Mouse (Mus musculus) ovary, postnatal 14 days (tissue): ENCODE data around the gene Dock8.

Experiments
- DNase-seq: peaks from one replicate; pipeline ENCODE4 v3.0.0; 2022; ENCODE audit warnings: low spot score

The Dock8 gene

DNA sequence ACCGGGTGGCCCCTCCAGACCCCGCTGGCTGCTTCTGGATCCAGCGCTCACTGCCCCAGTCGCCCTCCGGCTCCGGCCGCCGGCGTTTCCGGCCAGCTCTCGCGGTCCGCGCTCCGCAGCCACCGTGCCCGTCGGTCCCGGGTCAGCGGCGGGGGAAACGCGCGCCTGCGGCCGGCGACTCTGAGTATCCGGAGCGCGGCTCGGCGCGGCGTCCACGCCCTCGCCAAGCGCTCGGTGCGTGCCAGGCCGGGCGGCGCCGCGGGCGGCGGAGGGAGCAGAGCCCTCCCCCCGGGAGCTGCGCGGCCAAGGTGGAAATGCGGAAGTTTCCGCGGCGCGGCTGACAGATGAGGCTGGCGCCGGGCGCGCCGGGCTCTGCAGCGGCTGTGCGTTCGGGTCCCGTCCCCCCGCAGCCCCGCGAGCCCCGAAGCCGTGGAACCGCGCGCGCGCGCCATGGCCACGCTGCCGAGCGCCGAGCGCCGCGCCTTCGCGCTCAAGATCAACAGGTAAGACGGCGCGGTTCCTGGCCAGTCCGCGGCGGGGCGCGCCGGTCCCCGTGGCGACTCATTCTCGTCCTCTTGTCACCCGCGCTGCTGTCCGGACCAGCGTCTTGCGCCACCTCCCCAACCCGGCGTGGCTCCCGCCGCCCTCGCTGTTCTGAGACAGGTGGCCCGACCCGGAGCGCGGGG is at the start of gene Dock8:
Gene Dock8 (plus strand): TSS at position 334 of the 686 bp plus-strand sequence.
- peak; percentile 31 for DNase-seq

DNA sequence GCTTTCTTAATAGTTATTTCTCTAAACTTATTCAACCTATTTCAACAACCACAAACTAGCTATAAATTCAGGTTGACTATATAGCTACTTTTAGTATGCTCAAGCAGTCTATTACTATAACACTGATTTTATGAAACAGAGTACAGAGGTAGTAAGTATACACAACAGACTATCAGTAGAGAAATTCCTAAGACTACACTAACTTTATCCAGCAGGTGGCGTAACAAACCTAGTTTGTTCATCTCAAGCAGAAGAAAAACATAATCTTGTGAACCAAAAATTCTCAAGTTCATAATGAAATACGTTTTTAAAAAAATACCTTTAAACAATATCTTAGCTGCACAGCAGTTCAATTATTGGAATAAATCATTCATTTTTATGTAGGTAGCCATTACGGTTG is 40.8 kb upstream of the Dock8 start:
- no peak for DNase-seq

DNA sequence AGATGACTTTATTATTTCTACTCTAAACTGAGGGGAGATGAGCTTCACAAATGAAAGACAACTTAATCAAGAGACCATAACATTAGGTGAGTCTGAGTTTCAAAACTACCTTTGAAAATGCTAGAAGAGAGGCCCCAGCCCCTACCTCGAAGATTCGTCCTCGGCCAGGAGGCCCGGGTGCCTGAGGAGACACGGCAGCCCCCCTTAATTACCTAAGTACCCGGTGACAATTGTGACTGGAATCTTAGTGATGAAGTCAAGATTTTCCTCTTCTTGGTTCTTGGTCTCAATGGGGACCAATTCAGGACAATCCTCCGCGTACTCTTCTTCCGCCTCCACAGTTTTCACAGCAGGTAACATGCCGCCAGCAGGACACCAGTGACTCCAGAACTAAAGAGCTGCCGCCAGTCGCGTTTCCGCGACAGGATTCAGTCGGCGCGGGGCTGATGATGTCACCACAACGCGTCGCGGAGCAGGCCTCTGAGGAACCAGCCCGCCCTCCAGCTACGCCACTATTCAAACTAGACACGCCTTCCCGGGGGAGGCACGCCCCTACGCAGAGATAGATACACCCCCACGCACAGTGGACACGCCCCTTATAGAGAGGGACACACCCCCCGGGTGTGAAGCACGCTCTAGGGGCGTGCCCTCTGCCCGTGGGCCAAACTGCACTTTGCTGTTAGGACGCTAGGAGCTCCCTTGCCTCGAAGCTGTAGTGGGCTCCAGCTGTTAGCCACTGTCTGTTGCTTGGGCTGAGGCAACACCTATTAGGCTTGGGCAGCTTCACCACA is 38.0 kb upstream of the Dock8 start, which contains the start of gene Cbwd1:
Gene Cbwd1 (minus strand): TSS at position 439 of the 791 bp plus-strand sequence.
- DNase-seq: peak; percentile 96

DNA sequence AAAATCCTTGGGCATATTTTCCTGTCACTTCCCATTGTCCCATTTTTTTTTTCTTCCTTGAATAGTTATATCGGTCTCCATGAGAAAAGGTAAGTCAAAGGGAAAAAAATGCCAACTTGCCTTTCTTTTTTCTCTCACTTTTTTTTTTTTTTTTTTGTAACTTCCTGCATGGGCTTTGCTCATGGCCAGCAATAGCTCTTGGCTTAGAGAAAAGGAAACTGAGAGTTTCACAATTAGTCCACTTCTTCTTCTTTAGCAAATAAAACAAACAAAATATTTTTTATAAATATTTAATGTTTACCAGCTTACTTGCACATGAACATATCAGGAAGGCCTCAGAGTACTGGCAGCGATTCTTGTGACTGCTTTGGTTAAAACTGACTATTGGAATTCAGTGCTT is 33.1 kb upstream of the Dock8 start:
- no peak for DNase-seq

DNA sequence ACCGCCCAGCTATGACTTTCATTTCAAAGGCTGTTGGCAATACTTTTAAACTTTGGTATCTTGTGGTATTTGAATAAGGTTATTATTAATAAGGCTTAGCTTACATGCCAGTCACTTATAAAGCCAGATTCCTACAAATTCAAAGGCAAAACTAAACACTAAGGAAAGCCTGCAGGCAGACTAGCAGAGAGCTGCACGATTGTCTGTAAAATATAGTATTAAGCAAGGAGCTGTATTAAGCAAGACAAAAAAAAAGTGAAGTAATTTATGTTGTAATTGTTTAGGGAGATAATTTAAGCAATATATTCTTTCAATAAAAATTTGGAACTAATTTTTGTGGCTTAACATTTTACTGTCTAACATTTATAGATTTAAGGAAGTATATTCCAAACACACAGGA is 32.4 kb upstream of the Dock8 start:
- DNase-seq: no peak

DNA sequence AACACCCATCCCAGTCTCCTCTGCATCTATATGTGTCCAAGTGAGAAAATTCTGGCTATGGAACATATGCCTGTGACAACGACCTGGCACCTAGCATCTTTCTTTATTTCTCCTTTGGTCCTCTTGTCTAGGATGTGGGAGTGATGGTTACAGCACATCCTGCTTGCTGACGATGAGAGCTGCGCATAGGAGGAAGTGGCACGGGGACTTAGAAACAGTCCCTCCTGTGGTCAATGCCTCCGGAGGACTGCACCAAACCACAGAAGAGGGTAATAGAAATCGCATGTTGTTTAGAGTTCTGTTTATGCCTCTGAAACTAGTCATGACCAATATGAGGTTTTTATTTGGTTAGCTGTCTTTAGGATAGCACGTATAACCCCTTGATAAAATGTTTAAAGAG is 28.0 kb upstream of the Dock8 start:
- DNase-seq: no peak

DNA sequence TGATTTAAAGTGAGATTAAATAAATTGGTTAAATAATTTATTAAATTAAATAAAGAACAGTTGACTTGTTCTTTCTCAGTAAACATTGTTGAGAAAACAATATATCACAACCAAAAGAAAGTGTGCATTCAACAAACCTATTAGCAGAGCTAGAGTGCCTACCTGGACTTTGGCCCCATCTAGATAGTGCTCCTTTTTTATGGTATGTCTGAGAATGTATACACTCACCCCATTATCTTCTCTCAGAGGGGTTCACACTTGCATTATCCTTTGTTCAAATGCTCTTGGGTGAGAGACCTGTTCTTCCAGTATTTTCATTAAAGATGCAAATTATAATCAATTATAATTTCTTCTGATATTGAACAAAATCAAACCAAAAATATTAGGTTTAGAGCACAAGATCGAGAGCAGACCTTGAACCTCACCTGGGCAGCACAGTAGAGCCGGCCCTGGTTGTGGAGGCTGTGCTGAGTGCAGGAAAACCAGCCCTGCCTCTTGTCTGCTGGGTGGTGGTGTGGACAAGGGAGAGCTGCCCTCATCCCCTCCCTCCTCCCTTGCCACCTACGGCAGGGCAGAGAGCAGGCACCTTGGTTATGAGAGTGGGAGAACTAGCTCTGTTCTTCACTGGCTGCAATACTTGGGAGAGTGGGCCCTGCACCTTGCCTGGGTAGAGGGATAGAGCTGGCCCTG is 26.5 kb upstream of the Dock8 start:
- DNase-seq: no peak

DNA sequence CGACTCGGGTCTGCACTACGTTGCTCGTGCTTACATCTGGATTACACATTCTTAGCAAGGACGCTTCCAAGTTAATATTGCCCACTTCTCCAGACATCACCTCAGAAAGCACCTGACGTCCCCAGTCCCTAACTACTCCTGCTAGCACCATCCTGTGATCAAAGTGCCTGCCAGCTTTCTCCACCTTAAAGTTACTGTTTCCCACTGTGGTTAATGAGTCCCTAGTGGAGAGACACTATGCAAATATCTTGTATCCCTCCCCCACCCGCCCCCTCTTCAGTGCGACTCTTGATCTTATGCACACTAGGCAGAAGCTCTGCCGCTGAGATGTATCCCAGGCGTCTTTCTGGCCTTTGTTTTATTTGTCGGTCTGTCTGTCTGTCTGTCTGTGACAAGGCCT is 21.3 kb upstream of the Dock8 start:
- DNase-seq: no peak

DNA sequence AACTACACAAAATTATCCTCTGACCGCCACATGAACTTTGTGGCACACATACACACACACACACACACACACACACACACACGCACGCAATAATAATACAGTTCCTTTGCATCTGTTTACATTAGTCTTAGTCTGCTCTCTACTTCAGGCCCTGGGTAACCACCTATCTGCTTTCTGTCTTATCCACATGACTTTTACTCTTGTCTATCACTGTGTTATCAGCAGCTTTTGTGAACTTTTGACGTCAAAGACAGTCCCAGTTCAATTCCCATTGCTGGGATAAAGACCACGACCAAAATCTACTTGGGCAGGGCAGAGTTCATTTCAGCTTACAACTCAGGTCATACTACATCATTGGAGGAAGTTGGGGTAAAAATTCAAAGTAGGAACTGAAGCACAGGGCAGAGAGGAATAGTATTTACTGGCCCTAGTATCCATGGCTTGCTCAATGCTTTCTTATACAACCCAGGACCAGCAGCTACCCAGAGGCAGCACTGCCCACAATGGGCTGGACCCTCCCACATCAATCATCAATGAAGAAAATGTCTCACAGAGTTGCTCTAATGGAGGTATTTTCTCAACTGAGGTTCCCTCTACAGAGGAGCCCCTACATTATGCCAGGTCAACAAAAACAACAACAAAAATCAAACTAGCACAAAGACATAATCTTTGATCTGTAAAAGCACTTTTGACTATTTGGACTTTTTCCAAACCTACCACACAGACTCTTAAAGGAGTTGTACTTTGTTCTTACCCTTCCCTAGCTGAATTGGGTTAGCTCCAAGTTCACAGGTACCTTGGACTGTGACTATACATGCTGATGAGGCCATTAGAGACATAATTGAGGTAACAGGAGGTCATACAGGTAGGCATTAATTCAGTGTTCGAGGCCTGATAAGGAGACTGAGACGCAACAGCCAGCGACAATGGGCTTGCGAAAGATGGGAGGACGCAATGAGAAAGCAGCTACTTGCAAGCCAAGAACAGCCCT is 20.2 kb upstream of the Dock8 start:
- DNase-seq: no peak

DNA sequence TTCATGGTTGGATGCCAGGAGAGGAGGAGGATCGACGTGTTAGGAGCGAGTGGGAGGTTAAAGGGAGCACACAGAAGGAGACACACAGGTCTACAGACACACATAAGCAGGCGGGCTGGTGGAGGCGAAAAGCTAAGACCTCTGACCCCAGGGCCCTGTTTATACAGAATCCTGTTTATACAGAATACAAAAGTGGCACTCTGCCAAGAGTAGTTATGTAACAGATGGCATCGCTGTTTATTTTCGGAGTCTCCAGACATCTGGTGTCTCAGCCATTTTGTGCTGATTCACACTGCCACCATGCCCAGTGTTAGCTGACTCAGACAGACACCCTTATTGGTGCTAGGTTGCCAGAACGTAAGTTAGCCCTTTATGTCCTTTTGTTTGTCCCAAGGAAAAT is 18.0 kb upstream of the Dock8 start:
- no peak for DNase-seq

DNA sequence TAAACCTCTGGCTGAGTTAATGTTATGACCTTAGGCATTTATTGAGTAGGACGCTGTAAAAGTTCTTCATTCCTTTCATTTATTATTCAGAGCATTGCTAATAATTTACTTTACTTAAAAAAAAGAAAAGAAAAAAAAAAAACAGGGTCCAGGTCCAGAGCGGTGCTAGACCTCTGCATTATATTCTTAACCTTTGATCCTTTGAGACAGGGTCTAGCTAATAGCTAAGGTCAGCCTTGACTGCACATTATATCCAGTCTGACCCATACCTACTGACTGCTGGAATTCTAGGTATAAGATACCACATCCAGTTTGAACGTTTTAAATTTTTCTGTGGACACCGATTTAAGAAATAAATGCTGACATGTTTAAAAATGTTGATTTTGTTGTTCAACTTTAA is 16.3 kb upstream of the Dock8 start:
- no peak for DNase-seq

DNA sequence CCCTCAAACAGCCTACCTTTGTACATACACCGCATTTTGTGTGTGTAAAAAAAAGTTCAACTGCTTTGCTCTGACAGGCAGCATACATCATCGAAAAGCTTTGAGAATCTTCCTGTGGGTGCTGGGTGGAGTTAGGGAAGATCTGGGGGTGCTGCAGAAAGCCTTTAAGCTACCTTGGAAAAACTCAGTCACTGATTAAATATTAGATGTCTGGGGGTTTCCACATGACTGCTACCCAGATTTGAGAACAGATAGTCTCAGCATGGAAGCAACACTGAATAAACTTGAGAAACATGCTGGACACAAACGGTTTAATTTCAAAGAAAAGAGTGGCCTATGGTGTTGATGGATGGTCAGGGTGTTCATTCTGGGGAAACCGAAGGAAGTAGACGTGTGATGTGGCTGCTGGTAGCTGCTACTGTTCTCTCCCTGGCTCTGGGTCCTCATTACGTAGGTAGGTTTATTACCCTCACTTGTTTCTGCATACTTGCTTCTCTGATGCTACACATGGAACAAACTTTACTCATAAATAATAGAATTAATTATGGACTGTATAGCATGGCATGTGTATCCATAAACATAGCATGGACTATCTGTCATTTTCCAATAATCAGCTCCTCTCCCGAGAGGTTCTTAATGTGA is 15.4 kb upstream of the Dock8 start:
- DNase-seq: no peak

DNA sequence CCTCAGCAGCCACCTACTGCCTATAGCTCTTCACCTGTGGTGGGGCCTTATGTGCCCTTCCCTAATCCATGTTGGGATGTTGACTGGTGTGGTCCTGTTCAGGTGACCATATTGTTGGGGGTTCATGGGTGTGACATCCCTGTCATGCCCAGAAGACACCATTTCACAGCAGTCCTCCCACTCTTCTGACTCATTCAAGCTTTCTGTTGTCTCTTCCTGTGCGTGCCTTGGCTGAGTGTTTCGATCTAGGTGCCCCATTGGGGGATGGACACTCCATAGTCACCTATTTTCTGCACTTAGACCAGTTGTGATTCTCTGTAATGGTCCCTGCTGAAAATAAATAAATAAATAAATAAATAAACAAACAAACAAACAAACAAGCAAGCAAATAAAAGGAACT is 14.3 kb upstream of the Dock8 start:
- DNase-seq: no peak

DNA sequence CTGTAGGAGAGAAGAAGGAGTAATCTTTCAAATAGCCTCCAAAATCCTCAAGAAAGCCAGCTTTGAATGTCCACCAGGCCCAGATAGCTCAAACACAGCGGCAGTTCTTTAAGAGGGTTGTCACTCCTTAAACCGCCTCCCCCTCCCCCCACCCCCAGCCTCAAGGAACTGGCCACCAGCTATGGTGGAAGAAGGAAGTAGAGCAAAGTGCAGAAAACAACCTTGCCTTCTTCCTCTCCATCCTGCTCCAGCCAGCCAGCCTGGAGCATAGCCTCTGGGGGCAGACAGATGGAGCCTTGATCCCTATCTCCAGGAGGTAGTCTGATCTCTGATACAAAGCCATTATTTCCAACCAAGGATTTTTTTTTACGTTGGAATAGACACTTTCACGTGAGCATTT is 12.0 kb upstream of the Dock8 start:
- no peak for DNase-seq

DNA sequence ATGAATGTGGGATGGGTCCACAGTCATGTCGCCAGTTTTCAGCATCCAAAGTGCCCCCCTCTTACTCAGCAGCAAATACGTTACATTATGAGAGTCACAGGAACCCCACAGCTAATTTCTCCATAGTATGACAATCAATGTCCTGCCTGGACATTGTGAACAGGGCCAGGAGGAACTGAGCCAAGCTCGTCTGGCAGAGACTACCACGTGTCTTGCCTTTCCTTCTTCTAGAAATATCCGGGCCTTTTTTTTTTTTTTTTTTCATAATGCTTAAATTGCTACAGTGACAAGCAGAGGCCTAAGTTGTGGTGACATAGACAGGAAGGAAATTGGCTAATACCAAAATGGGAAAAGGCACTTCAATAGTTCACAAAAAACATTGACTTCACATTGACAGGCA is 10.5 kb upstream of the Dock8 start:
- no peak for DNase-seq

DNA sequence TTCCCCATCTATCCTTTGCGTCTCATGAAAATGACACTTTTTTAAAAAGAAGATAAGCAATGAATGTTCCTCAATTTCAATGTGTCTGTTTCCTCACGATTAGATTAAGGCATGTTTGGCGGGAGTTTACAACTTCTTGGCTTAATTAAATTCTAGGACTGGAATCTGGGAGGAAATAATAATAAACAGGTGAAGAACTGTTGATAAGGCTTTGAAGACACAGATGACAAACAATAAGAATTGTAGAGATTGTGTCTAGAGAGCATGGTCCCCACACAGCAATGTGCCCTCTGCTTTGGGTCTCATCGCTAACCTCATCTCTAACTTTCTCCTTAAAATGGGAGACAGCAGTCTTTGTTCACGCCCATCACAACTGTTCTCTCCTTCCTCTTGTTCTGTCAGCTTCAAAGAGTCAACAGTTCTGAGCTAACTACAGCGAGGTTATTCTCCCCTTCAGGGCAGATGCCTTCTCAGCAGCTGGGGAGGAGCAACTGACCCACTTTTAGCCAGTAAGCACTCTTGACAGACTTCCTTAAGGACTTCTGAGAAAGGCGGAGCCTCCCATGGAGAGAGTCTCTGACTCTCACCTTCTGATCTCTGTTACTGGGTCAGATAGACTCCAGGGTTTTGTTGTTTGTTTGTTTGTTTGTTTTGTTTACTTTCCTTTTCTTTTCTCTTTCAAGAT is 9.1 kb upstream of the Dock8 start:
- DNase-seq: no peak

DNA sequence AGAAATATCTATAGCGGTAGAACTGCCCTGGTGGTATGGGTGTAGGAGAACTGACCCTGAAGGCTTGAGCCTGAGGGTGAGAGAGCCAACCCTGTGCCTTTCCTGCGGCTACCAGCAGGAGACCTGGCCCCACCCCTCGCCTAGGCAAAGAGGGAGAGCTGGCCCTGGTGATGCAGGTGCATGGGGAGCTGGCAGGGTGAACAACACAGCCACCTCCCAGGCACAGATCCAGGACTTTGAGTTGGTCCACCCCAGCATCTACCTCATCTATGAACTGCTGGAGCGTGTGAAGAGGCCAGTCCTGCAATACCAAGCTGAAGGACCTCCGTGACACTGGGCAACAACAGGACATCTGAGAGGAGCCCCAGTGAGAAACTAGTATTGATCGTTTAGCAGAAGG is 5.8 kb upstream of the Dock8 start:
- DNase-seq: no peak

DNA sequence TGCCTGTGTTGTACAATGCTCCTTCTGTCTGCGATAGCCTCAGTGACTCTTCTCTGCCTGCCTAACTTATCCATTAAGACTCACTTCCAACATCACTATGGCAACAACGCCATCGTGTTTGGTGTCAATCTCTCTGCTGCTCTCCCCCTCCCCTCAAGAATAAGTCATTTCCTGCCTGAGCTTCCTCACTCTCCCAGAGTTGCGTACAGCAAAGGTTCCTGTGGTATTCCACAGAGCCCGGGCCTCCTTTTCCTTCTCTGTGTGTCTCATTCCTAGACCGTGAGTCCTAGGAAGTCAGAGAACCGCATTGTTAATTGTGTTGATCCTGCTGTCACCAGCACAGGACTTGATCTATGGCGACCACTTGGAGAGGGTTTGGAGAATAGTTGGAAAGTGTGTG is 4.4 kb upstream of the Dock8 start:
- DNase-seq: no peak

DNA sequence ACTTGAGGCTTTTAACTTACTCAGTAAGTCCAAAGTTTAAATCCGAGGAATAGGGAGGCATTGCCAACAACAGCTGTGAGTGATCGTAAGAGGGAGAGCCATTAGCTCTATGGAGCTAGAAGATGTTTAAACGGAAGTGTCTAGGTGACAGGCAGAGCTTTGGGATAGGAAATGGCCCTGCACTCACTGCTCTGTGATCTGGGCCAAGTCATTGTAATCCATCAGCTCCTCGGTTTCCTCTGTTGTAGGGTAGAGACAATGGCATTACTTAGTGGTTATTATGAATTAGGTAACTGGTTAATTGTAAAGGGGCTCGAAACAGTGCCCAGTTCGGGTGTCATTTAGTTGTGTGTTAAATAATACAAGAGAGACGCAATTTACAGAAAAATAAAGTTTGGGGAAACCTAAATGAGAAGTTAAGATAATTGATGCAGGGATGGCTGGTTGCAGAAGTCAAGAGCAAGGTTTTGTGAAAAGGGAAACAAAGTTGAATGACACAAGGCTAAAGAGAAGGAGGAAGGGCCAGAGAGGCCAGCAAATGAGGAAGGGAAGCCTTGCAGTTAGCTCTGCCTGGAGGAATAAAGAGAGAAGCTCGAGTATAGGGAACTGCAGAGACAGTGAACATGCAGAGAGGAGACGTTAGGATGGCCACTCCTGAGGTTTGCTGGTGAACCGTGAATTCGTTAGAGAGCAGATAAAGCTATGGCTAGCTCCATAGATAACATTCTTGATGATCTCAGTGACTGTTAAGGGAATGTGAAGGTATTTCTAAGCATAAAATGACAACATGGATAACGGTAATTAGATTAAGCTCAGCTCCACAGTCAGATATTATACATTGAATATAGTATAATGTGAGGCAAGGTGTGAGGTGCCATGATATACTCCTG is 2.3 kb upstream of the Dock8 start:
- DNase-seq: no peak

DNA sequence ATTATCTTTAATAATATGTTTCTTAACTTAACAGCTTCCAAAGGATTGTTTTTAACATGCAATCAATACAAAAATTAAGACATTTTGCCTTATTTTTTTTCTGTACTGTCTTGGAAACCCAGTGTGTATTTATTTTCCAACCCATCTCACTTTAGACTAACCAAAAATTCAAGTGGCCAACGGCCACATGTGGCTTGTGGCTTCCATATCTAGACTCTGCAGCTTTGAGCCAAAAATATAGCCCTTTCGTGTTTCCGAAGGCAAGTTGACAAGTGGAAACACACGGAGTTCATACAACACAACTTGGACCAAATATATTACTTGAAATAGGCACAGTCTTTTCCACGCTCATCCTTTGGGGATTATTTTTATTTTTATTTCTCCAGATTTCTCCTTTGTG is 773 bp upstream of the Dock8 start:
- DNase-seq: no peak
